Mouse (Mus musculus) stomach, embryonic 16.5 days (tissue): ENCODE measurements around the gene Dnah3. TPM values are rescaled to one million over a fixed set of nuclear protein-coding genes. Genes with fewer than 3 reads are reported as not detected.

Experiments
- ATAC-seq: fragments of 200-750 bp; cut with Nextera tagmentation; 2 replicates; pipeline ENCODE4 v1.8.0; 2017; ENCODE audit warnings: moderate number of reproducible peaks, moderate TSS enrichment; ENCODE audit not compliant: insufficient read depth, low FRiP score
- H3K27ac ChIP-seq: fragments of 300-500 bp; sonication (generic); 2 replicates; pipeline ENCODE4 v1.5.1; 2014; ENCODE audit warnings: low read length
- H3K27me3 ChIP-seq: fragments of 300-500 bp; sonication (generic); 2 replicates; pipeline ENCODE4 v1.6.1; 2014; ENCODE audit warnings: low read length, control low read depth, mixed read lengths; ENCODE audit not compliant: control insufficient read depth, insufficient read depth
- H3K36me3 ChIP-seq: fragments of 300-500 bp; sonication (generic); 2 replicates; pipeline ENCODE4 v1.6.1; 2014; ENCODE audit warnings: low read length; ENCODE audit not compliant: control insufficient read depth, insufficient read depth
- H3K4me1 ChIP-seq: fragments of 300-500 bp; sonication (generic); 2 replicates; pipeline ENCODE4 v1.6.1; 2014; ENCODE audit warnings: low read length, control low read depth, mixed read lengths; ENCODE audit not compliant: control insufficient read depth, insufficient read depth
- H3K4me2 ChIP-seq: fragments of 300-500 bp; sonication (generic); 2 replicates; pipeline ENCODE4 v1.6.1; 2014; ENCODE audit warnings: low read depth, low read length, mixed read lengths
- H3K4me3 ChIP-seq: fragments of 300-500 bp; sonication (generic); replicated peaks from 2 replicates; pipeline ENCODE4 v1.5.1; 2014; ENCODE audit warnings: mild to moderate bottlenecking, low read length
- H3K9ac ChIP-seq: fragments of 300-500 bp; sonication (generic); 2 replicates; pipeline ENCODE4 v1.6.1; 2014; ENCODE audit warnings: low read length
- H3K9me3 ChIP-seq: fragments of 300-500 bp; sonication (generic); replicated peaks from 2 replicates; pipeline ENCODE4 v1.6.1; 2016; ENCODE audit warnings: low read length, control low read depth; ENCODE audit not compliant: control insufficient read depth
- whole genome bisulfite sequencing: fragments of 180-500 bp; shearing (Covaris S2); extraction: QIAGEN DNeasy Blood & Tissue Kit; methylation state at CpG from one replicate; pipeline ENCODE4 v1.1.7; 2014; 5-methylcytosine and 5-hydroxymethylcytosine counted together
- polyA plus RNA-seq: library from polyadenylated mRNA; unstranded; fragments of >200 nt; fragmentation: Nextera tagmentation; extraction: Ambion mirVana; gene quantifications from 2 replicates; pipeline ENCODE4 v1.2.1, GENCODE M21; 2015

Dnah3 gene
- polyA plus RNA-seq, 1 experiment from 2014 or later = not detected

- H3K9ac ChIP-seq = no peak overlapping the region
- H3K4me3 ChIP-seq = no peak overlapping the region
- H3K36me3 ChIP-seq = no peaks in the 10 kb centered on the region
- ATAC-seq = no peak
- H3K27ac ChIP-seq = no peak overlapping the region
- H3K27me3 ChIP-seq = no peaks in the 10 kb centered on the region
- H3K9me3 ChIP-seq = no peaks in the 10 kb centered on the region
- no peak overlapping the region for H3K4me2 ChIP-seq
- 86% methylated on average over 9 of the region's 9 CpGs for WGBS
- no peaks in the 10 kb centered on the region for H3K4me1 ChIP-seq
These were observed 129.3 kb downstream of the Dnah3 start for GRCm38 (mm10) chr7:119965651-119966395.

- no peak for ATAC-seq
- H3K27ac ChIP-seq = no peak overlapping the region
- H3K27me3 ChIP-seq = no peaks in the 10 kb centered on the region
- no peaks in the 10 kb centered on the region for H3K9me3 ChIP-seq
- no peak overlapping the region for H3K9ac ChIP-seq
- no peaks in the 10 kb centered on the region for H3K4me1 ChIP-seq
- 73% methylated on average over 4 of the region's 4 CpGs for WGBS
- H3K4me2 ChIP-seq = no peak overlapping the region
- H3K4me3 ChIP-seq = no peak overlapping the region
- no peaks in the 10 kb centered on the region for H3K36me3 ChIP-seq
These were observed 129.9 kb downstream of the Dnah3 start for GRCm38 (mm10) chr7:119965205-119965604.

- Histone ChIP-seq H3K27me3 (no peaks in the 10 kb centered on the region), H3K27ac (no peak overlapping the region), H3K4me1 (no peaks in the 10 kb centered on the region), H3K9ac (no peak overlapping the region), H3K4me3 (no peak overlapping the region), H3K4me2 (no peak overlapping the region), H3K36me3 (no peaks in the 10 kb centered on the region), H3K9me3 (no peaks in the 10 kb centered on the region)
- 54% methylated on average over 2 of the region's 2 CpGs for WGBS
- no peak for ATAC-seq
These were observed 134.0 kb downstream of the Dnah3 start for GRCm38 (mm10) chr7:119961107-119961506.

- ATAC-seq = no peak
- WGBS = 79% methylated on average over 6 of the region's 6 CpGs
- no peak overlapping the region for H3K4me2 ChIP-seq
These were observed 134.5 kb downstream of the Dnah3 start for GRCm38 (mm10) chr7:119960546-119960945.

GRCm38 (mm10) chr7:119960006-119960405 lies 135.1 kb downstream of the Dnah3 start:
- Histone ChIP-seq H3K4me2 (no peak overlapping the region), H3K4me1 (no peaks in the 10 kb centered on the region), H3K27me3 (no peaks in the 10 kb centered on the region), H3K9me3 (no peaks in the 10 kb centered on the region), H3K27ac (no peak overlapping the region), H3K9ac (no peak overlapping the region), H3K4me3 (no peak overlapping the region), H3K36me3 (no peaks in the 10 kb centered on the region)
- WGBS = 70% methylated on average over 6 of the region's 6 CpGs
- ATAC-seq = no peak

More at GRCm38 (mm10) chr7:119960546-119960945, 134.5 kb downstream of the Dnah3 start:
- Histone ChIP-seq H3K27me3 (no peaks in the 10 kb centered on the region), H3K9ac (no peak overlapping the region), H3K9me3 (no peaks in the 10 kb centered on the region), H3K36me3 (no peaks in the 10 kb centered on the region), H3K4me3 (no peak overlapping the region), H3K27ac (no peak overlapping the region), H3K4me1 (no peaks in the 10 kb centered on the region)

GRCm38 (mm10) chr7:119959491-119959890 lies 135.6 kb downstream of the Dnah3 start:
- no peak for ATAC-seq
- no peak overlapping the region for H3K9ac ChIP-seq
- WGBS = 79% methylated on average over 4 of the region's 4 CpGs
- no peak overlapping the region for H3K4me2 ChIP-seq
- no peaks in the 10 kb centered on the region for H3K36me3 ChIP-seq
- no peaks in the 10 kb centered on the region for H3K27me3 ChIP-seq
- H3K9me3 ChIP-seq = no peaks in the 10 kb centered on the region
- no peak overlapping the region for H3K27ac ChIP-seq
- no peak overlapping the region for H3K4me3 ChIP-seq
- H3K4me1 ChIP-seq = no peaks in the 10 kb centered on the region

- no peaks in the 10 kb centered on the region for H3K36me3 ChIP-seq
- H3K9me3 ChIP-seq = no peaks in the 10 kb centered on the region
- no peak overlapping the region for H3K4me2 ChIP-seq
- no peak overlapping the region for H3K4me3 ChIP-seq
- ATAC-seq = no peak
- H3K27me3 ChIP-seq = no peaks in the 10 kb centered on the region
- H3K4me1 ChIP-seq = no peaks in the 10 kb centered on the region
- H3K9ac ChIP-seq = no peak overlapping the region
- WGBS = 59% methylated on average over 4 of the region's 4 CpGs
- H3K27ac ChIP-seq = no peak overlapping the region
These were observed 136.0 kb downstream of the Dnah3 start for GRCm38 (mm10) chr7:119959091-119959490.

- ATAC-seq = no peak
- H3K36me3 ChIP-seq = no peaks in the 10 kb centered on the region
- H3K4me2 ChIP-seq = no peak overlapping the region
- no peak overlapping the region for H3K27ac ChIP-seq
- H3K9me3 ChIP-seq = no peaks in the 10 kb centered on the region
- no peaks in the 10 kb centered on the region for H3K27me3 ChIP-seq
- no peak overlapping the region for H3K9ac ChIP-seq
- no peaks in the 10 kb centered on the region for H3K4me1 ChIP-seq
- no peak overlapping the region for H3K4me3 ChIP-seq
These were observed 137.7 kb downstream of the Dnah3 start for GRCm38 (mm10) chr7:119957421-119957820.

- no peak overlapping the region for H3K4me2 ChIP-seq
- H3K9me3 ChIP-seq = no peaks in the 10 kb centered on the region
- ATAC-seq = no peak
- H3K4me1 ChIP-seq = no peaks in the 10 kb centered on the region
- H3K9ac ChIP-seq = no peak overlapping the region
- no peak overlapping the region for H3K27ac ChIP-seq
- H3K27me3 ChIP-seq = no peaks in the 10 kb centered on the region
- 67% methylated on average over 1 of the region's 1 CpGs for WGBS
- no peak overlapping the region for H3K4me3 ChIP-seq
- H3K36me3 ChIP-seq = no peaks in the 10 kb centered on the region
These were observed 141.0 kb downstream of the Dnah3 start for GRCm38 (mm10) chr7:119954047-119954446.
